Mouse (Mus musculus) embryonic facial prominence, embryonic 15.5 days (tissue): ENCODE data around the gene Plpp3. TPM values are rescaled to one million over a fixed set of nuclear protein-coding genes. Genes with fewer than 3 reads are reported as not detected.

ENCODE experiments used
- ATAC-seq: fragments of 200-750 bp; cut with Nextera tagmentation; 2 replicates; pipeline ENCODE4 v1.8.0; 2017; ENCODE audit warnings: low read depth, moderate TSS enrichment; ENCODE audit not compliant: insufficient number of reproducible peaks, low FRiP score, low TSS enrichment
- H3K27ac ChIP-seq: fragments of 300-500 bp; sonication (generic); replicated peaks from 2 replicates; pipeline ENCODE4 v1.5.1; 2015; ENCODE audit warnings: mild to moderate bottlenecking, inconsistent platforms
- H3K27me3 ChIP-seq: fragments of 300-500 bp; sonication (generic); 2 replicates; pipeline ENCODE4 v1.6.1; 2015; ENCODE audit warnings: inconsistent platforms
- H3K36me3 ChIP-seq: fragments of 300-500 bp; sonication (generic); 2 replicates; pipeline ENCODE4 v1.6.1; 2015; ENCODE audit warnings: mild to moderate bottlenecking, inconsistent platforms
- H3K4me1 ChIP-seq: fragments of 300-500 bp; sonication (generic); 2 replicates; pipeline ENCODE4 v1.6.1; 2015; ENCODE audit warnings: inconsistent platforms
- H3K4me2 ChIP-seq: fragments of 300-500 bp; sonication (generic); replicated peaks from 2 replicates; pipeline ENCODE4 v1.6.1; 2015; ENCODE audit warnings: mild to moderate bottlenecking, inconsistent platforms
- H3K4me3 ChIP-seq: fragments of 300-500 bp; sonication (generic); replicated peaks from 2 replicates; pipeline ENCODE4 v1.5.1; 2015; ENCODE audit warnings: mild to moderate bottlenecking, inconsistent platforms
- H3K9ac ChIP-seq: fragments of 300-500 bp; sonication (generic); 2 replicates; pipeline ENCODE4 v1.6.1; 2015; ENCODE audit warnings: inconsistent platforms
- H3K9me3 ChIP-seq: fragments of 300-500 bp; sonication (generic); replicated peaks from 2 replicates; pipeline ENCODE4 v1.6.1; 2016; ENCODE audit warnings: inconsistent platforms
- WGBS: fragments of 180-500 bp; shearing (Covaris S2); methylation state at CpG from one replicate; pipeline ENCODE4 v1.1.7; 2015; 5-methylcytosine and 5-hydroxymethylcytosine counted together
- polyA plus RNA-seq: library from polyadenylated mRNA; unstranded; fragments of >200 nt; fragmentation: Nextera tagmentation; extraction: Ambion mirVana; gene quantifications from 2 replicates; pipeline ENCODE4 v1.2.1, GENCODE M21; 2015

Gene Plpp3
- polyA plus RNA-seq, 1 experiment from 2014 or later = 190 TPM

GRCm38 (mm10) chr4:105223101-105223924 lies 66.2 kb downstream of the Plpp3 start:
- Histone ChIP-seq H3K36me3 (peaks cover 83% of the 10 kb centered on the region), H3K4me3 (no peak overlapping the region)

GRCm38 (mm10) chr4:105223925-105224300 lies 66.8 kb downstream of the Plpp3 start:
- Histone ChIP-seq H3K27ac (no peak overlapping the region), H3K4me1 (peaks cover 15% of the 10 kb centered on the region), H3K27me3 (no peaks in the 10 kb centered on the region), H3K4me2 (no peak overlapping the region), H3K4me3 (no peak overlapping the region), H3K9ac (no peak overlapping the region), H3K9me3 (no peaks in the 10 kb centered on the region), H3K36me3 (peaks cover 84% of the 10 kb centered on the region)
- no peak for ATAC-seq
- WGBS = 57% methylated on average over 4 of the region's 4 CpGs

More at GRCm38 (mm10) chr4:105223101-105223924, 66.2 kb downstream of the Plpp3 start:
- ATAC-seq = no peak
- Histone ChIP-seq H3K4me2 (no peak overlapping the region), H3K4me1 (peaks cover 15% of the 10 kb centered on the region), H3K9ac (no peak overlapping the region), H3K9me3 (no peaks in the 10 kb centered on the region), H3K27me3 (no peaks in the 10 kb centered on the region), H3K27ac (no peak overlapping the region)
- WGBS = 85% methylated on average over 5 of the region's 5 CpGs

- ATAC-seq = no peak
- 0 out of 2 replicates have a peak overlapping the region, but pooled peaks have one; percentile 49 for H3K27ac ChIP-seq
- H3K4me2 ChIP-seq = no peak overlapping the region
- no peaks in the 10 kb centered on the region for H3K27me3 ChIP-seq
- WGBS = 62% methylated on average over 2 of the region's 2 CpGs
- H3K36me3 ChIP-seq = peaks cover 78% of the 10 kb centered on the region
- H3K4me3 ChIP-seq = no peak overlapping the region
- peaks cover 15% of the 10 kb centered on the region for H3K4me1 ChIP-seq
- H3K9ac ChIP-seq = no peak overlapping the region
- H3K9me3 ChIP-seq = no peaks in the 10 kb centered on the region
Observed at GRCm38 (mm10) chr4:105225512-105225911, 68.4 kb downstream of the Plpp3 start.

GRCm38 (mm10) chr4:105226351-105226750 lies 69.2 kb downstream of the Plpp3 start:
- H3K4me3 ChIP-seq = no peak overlapping the region
- H3K9ac ChIP-seq = no peak overlapping the region
- peaks cover 78% of the 10 kb centered on the region for H3K36me3 ChIP-seq
- no peaks in the 10 kb centered on the region for H3K27me3 ChIP-seq
- H3K4me2 ChIP-seq = no peak overlapping the region
- peaks cover 10% of the 10 kb centered on the region for H3K4me1 ChIP-seq
- ATAC-seq = no peak
- 60% methylated on average over 6 of the region's 6 CpGs for WGBS
- no peaks in the 10 kb centered on the region for H3K9me3 ChIP-seq
- 0 out of 2 replicates have a peak overlapping the region, but pooled peaks have one; percentile 49 for H3K27ac ChIP-seq

- WGBS = 89% methylated on average over 8 of the region's 8 CpGs
- no peak overlapping the region for H3K27ac ChIP-seq
- no peaks in the 10 kb centered on the region for H3K4me1 ChIP-seq
- no peak overlapping the region for H3K4me3 ChIP-seq
- ATAC-seq = no peak
- no peak overlapping the region for H3K9ac ChIP-seq
- H3K9me3 ChIP-seq = no peaks in the 10 kb centered on the region
- no peak overlapping the region for H3K4me2 ChIP-seq
- no peaks in the 10 kb centered on the region for H3K27me3 ChIP-seq
- H3K36me3 ChIP-seq = peaks cover 69% of the 10 kb centered on the region
Observed at GRCm38 (mm10) chr4:105230127-105230526, 73.0 kb downstream of the Plpp3 start.

- Histone ChIP-seq H3K4me2 (no peak overlapping the region), H3K36me3 (no peaks in the 10 kb centered on the region), H3K27ac (no peak overlapping the region), H3K4me1 (peaks cover 9% of the 10 kb centered on the region), H3K27me3 (no peaks in the 10 kb centered on the region), H3K9me3 (no peaks in the 10 kb centered on the region), H3K4me3 (no peak overlapping the region), H3K9ac (no peak overlapping the region)
- WGBS = 63% methylated on average over 7 of the region's 7 CpGs
- no peak for ATAC-seq
Observed at GRCm38 (mm10) chr4:105240233-105240632, 83.1 kb downstream of the Plpp3 start.

- Histone ChIP-seq H3K9me3 (no peaks in the 10 kb centered on the region), H3K36me3 (no peaks in the 10 kb centered on the region), H3K9ac (0 out of 2 replicates have a peak overlapping the region, but pooled peaks have one; percentile 40), H3K27ac (no peak overlapping the region), H3K4me1 (peaks cover 18% of the 10 kb centered on the region), H3K4me3 (peak overlapping the region; percentile 35), H3K27me3 (no peaks in the 10 kb centered on the region), H3K4me2 (peak overlapping the region; percentile 76)
- 62% methylated on average over 10 of the region's 10 CpGs for WGBS
- ATAC-seq = no peak
Observed at GRCm38 (mm10) chr4:105244931-105245330, 87.8 kb downstream of the Plpp3 start.

GRCm38 (mm10) chr4:105245479-105245944 lies 88.4 kb downstream of the Plpp3 start:
- WGBS = 1% methylated on average over 18 of the region's 18 CpGs

GRCm38 (mm10) chr4:105246331-105246730 lies 89.2 kb downstream of the Plpp3 start:
- H3K27me3 ChIP-seq = no peaks in the 10 kb centered on the region
- H3K9ac ChIP-seq = no peak overlapping the region
- ATAC-seq = no peak
- no peak overlapping the region for H3K27ac ChIP-seq
- no peak overlapping the region for H3K4me3 ChIP-seq
- 75% methylated on average over 7 of the region's 7 CpGs for WGBS
- no peaks in the 10 kb centered on the region for H3K36me3 ChIP-seq
- H3K4me2 ChIP-seq = no peak overlapping the region; the same call in 1 of the 2 replicates
- no peaks in the 10 kb centered on the region for H3K9me3 ChIP-seq
- peaks cover 18% of the 10 kb centered on the region for H3K4me1 ChIP-seq

More at GRCm38 (mm10) chr4:105245479-105245944, 88.4 kb downstream of the Plpp3 start:
- Histone ChIP-seq H3K27me3 (no peaks in the 10 kb centered on the region), H3K4me3 (peak overlapping the region; percentile 35), H3K36me3 (no peaks in the 10 kb centered on the region), H3K27ac (peak overlapping the region; percentile 74), H3K4me2 (peak overlapping the region; percentile 76), H3K9me3 (no peaks in the 10 kb centered on the region), H3K4me1 (peaks cover 18% of the 10 kb centered on the region), H3K9ac (peak overlapping the region; percentile 40)
- ATAC-seq = peak; percentile 80; the same call in 1 of the 2 replicates

- WGBS = 55% methylated on average over 1 of the region's 1 CpGs
- Histone ChIP-seq H3K4me1 (peaks cover 20% of the 10 kb centered on the region), H3K36me3 (no peaks in the 10 kb centered on the region), H3K9me3 (no peaks in the 10 kb centered on the region), H3K4me3 (no peak overlapping the region), H3K27ac (no peak overlapping the region), H3K9ac (no peak overlapping the region), H3K27me3 (no peaks in the 10 kb centered on the region), H3K4me2 (no peak overlapping the region)
- ATAC-seq = no peak
Observed at GRCm38 (mm10) chr4:105248161-105248560, 91.0 kb downstream of the Plpp3 start.

GRCm38 (mm10) chr4:105249283-105249682 lies 92.1 kb downstream of the Plpp3 start:
- no peaks in the 10 kb centered on the region for H3K27me3 ChIP-seq
- H3K4me3 ChIP-seq = no peak overlapping the region
- no peak overlapping the region for H3K4me2 ChIP-seq
- H3K36me3 ChIP-seq = no peaks in the 10 kb centered on the region
- no peak for ATAC-seq
- H3K4me1 ChIP-seq = peaks cover 20% of the 10 kb centered on the region
- WGBS = 49% methylated on average over 4 of the region's 4 CpGs
- H3K27ac ChIP-seq = no peak overlapping the region
- H3K9ac ChIP-seq = no peak overlapping the region
- no peaks in the 10 kb centered on the region for H3K9me3 ChIP-seq
